Mouse (Mus musculus) monocyte, adult 2 months (primary cell): ENCODE data around the gene Trpc4.

Experiments used
- DNase-seq, 2 experiments: peaks; one replicate each; pipeline ENCODE4 v3.0.0; 2022; ENCODE audit warnings: low spot score in 2 of 2, low read depth in 1 of 2

Gene Trpc4

DNA sequence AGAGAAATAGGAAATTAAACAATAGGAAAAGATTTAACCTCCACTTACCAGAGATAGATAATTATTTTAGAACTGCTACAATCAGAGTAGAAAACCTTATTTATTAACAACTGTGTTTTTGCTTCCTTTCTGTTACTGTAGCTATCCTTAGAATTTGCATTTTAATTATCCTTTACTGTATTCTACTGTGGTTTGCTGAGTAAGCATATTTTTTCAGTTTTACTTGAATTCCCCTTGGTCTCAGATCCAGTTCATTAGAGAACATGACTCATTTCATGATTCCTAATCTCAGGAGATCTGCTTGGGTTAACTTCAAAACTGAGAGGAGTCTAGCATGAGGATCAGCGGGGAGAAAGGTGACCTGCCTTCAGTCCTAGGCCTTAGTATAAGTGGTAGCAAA lies 111.1 kb downstream of the Trpc4 start:
- no peak for DNase-seq

DNA sequence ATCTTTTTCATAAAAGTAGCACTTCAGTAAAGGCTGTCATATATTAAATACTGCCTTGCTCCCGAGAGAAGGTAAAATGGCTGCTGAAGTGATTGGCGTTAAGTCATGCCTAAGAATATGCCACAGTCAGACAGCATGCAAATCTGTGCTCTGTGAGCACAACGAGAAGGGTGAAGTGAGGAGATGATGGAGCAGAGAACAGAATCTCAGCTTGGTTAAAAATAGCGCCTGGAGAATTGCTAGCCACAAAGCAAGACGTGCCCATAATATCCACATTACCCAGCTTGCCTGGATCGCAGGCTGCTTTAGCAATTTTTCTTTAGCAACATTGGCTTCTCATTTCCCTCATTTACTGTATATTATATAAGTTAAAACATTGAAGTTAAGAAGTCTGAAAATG lies 113.3 kb downstream of the Trpc4 start:
- no peak for DNase-seq

DNA sequence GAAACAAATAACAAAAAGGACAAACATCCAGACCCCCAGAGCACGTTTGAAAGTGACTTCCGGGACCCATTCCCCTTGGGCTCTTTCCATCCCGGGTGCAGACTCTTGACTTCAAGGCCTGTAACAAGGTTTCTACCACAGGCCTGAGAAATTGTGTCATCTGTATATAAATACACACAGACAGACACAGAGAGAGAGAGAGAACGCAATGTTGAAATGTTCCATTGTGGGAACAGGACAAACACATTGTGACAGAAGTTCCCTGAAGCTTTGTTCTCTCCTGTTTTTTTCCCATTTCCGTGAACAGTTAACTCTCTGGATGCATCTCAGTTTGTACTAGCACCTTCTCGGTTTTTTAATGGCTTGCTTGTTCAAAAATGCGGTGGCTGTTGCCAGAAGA lies 118.8 kb downstream of the Trpc4 start:
- no peak for DNase-seq

DNA sequence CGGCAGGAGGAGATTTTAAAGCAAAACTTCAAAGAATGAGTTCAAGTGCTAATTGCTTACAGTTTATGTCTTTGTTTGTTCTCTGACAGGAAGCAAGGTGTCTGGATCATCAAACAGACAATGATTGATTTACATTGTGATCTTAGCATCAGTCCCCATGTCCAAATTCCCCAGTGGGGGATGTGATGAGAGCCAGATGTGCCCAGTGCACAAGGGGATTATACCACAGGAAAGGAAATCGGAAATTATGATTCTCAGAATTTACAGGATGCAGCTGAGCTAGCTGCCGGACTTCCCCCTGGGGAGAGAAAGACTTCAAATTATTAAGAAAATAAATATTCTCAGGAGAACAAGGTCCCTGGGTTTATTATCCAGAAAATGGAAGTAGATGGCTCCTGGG lies 133.9 kb downstream of the Trpc4 start:
- no peak for DNase-seq

DNA sequence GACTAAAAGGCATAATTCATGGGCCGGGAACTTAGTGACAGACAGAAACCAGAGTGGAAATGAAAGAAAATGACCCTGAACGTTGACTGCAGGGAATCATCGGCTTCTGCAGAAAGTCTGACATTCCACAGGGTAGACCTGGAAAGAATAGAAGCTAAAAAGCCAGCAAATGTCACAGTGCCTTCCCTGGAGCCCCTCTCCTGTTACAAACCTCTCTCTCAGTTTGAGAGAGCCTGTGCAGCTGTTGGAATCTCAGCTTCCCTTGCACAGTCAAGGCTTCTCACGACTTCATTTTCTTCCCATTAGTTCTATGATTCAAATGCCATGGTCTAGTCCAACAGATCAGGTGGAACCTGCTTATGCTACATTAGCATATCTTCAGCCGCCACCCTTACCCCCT lies 154.8 kb downstream of the Trpc4 start:
- no peak for DNase-seq

DNA sequence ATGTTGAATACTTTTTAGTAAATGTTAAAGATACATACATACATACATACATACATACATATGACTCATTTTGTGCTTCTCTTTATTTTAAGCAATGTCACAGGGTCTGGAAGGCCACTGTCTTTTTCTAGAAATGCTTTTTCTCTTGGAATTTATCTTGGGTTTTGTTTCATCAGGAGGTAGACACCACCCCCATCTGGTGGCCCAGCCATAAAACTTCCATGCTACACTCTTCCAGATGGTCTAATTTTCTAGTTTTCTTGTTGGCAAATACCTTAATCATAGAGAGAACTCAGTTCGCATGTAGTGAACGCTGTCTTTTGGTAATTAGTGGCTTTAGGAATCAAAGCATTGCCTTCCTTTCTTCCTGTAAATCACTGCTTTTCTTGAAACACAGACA lies 158.2 kb downstream of the Trpc4 start:
- no peak for DNase-seq

DNA sequence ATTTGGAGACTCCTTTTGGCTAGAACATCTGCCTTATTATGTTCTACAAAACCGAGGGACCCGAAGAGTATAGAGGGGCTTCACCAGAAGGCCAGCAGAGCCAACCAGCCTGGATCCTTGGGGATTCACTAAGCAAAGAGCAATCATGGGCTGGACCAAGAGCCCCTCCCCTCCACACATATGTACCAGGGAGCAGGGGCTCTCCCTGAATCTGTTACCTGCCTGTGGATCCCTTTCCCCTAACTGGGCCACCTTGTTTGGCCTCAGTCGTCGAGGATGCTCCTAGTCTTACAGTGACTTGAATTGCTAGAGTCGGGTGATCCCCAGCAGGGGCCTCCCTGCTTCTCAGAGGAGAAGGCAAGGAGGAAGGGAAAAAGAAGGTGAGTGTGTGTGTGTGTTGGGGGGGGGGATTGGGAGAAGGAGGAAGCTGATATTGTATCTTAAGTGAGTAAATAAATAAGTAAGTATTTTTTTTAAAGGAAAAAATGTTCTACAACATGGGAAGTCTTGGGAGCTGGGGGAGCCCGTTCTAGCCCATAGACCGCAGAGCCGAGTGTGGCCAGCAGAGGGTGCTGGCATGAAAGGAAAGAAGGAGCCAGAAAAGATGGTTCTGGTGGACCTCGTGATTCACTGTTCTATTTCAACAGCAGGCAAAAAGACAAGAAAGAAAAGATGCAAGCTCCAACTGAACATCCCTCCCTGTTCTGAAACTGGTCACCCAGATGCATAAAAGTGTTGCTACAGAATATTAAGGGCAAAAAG lies 197.2 kb downstream of the Trpc4 start:
- DNase-seq = peak in 1 of 2 experiments; percentile 4

DNA sequence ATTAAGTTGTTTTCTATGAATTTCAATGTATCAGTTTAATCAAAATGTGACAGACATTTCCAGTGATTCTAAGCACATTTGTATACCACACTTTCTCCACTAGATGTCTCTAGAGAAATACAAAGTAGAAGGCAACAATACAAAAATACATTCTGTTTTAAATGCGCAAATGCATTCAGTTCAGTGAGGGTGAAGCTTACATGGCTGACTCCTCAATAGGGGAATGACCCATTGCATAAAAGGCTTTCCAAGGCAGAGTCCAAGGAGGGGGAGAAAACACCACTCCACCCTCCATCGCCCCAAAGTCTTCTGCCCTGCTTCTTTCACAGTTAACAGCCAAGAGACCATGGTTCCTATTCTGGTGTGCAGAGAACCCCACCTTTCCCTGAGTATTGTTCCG lies 201.7 kb downstream of the Trpc4 start:
- no peak for DNase-seq

DNA sequence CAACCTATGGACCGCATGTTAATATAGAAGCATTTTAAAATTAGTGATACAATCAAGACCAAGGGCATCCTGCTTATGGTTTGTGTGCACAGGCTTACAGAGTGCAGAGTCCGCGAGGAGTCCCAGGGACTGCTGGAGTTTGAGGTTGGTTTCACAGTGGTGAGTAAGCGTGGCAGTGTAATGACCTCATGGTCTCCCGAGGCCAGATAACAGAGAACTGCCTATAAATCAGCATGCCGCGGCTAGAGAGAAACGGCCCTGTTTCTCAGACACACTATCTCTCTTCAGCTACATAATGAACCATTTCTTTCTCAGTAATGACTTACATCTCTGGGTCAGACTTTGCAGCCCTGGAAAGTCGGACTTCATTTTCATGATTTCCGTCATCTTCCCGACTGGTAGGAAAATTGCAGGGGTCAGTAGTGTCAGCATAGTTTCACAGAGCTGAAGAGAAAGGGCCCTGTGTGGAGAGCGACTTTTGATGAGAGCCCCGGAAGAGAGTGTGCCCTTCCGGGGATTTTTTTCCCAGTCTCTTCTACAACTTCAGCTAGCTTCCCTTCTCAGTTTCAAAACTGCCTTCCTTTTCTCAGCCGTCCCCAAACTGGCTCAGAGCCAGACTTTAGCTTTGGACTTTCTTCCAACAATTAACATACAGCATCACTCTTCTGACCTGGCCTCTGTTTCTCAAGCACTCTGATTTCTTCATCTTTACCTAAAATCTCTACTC lies 202.8 kb downstream of the Trpc4 start:
- DNase-seq = no peak

DNA sequence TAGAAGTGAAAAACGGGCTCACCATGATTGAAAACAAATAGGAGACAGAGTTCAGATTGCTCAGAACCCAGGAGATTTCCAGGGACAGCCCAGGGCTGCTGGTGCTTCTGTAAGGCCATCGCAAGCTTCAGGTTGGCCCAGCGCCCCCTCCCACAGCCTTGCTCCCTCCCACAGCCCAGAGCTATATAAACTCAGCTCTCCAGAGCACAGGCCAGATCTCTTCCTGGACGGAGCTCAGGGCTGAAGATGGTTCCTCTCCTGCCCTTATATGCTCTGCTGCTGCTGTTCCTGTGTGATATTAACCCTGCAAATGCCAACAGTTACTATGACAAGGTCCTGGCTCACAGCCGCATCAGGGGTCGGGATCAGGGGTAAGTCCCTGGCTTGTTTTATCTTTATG lies 205.1 kb downstream of the Trpc4 start, which contains the start of gene Postn:
Postn (plus strand) TSS at position 213 of the 400 bp plus-strand sequence.
- DNase-seq = no peak

DNA sequence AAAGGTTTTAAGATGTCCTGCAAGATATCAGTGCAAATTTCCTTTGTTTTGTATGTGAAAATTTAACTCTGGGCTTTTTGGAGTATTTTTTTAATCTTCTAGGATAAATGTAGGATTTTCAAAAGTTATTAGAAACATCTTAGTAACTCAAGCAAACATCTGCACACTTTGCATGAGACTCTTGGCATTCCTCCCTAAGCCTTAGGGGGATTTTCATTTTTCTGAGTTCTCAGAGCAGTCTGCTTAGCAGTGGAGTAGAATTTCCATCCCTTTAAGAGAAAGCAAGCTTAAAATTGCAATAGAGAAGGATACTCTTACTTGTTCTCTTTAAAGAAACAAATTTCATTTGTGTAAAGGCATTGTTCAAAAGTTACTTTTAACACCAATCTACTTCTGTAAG lies 205.8 kb downstream of the Trpc4 start:
- no peak for DNase-seq
